Mouse (Mus musculus) CD4-positive, CD25-positive, alpha-beta regulatory T cell, adult 4 months (primary cell): Measurements from ENCODE around the gene Mcam. TPM values are rescaled to one million over a fixed set of nuclear protein-coding genes. Genes with fewer than 3 reads are reported as not detected.

Experiments
- ATAC-seq: one replicate; pipeline ENCODE4 v1.8.0; 2017
- polyA plus RNA-seq, 2 experiments: library from polyadenylated mRNA; unstranded; fragments of 100-300 nt; shearing (Covaris generic); gene quantifications; one replicate each; pipeline ENCODE4 v1.2.1; 2017

Mcam gene
- under 1 TPM in 1 of 2 experiments, not detected in 1; 0.34 TPM for polyA plus RNA-seq

GRCm38 (mm10) chr9:44134101-44134850 lies at the start of gene Mcam:
TSS of gene Mcam (plus strand) at chr9:44134469.
- ATAC-seq = no peak

GRCm38 (mm10) chr9:44084659-44085229 lies 49.5 kb upstream of the Mcam start:
- ATAC-seq = peak; percentile 62

- no peak for ATAC-seq
Observed at GRCm38 (mm10) chr9:44085276-44085675, 49.0 kb upstream of the Mcam start.

GRCm38 (mm10) chr9:44085741-44086665 lies 48.3 kb upstream of the Mcam start:
- no peak for ATAC-seq

- no peak for ATAC-seq
Observed at GRCm38 (mm10) chr9:44086960-44087359, 47.3 kb upstream of the Mcam start.

- ATAC-seq = no peak
Observed at GRCm38 (mm10) chr9:44087761-44088455, 46.4 kb upstream of the Mcam start.

- peak; percentile 33 for ATAC-seq
Observed at GRCm38 (mm10) chr9:44088877-44089608, 45.2 kb upstream of the Mcam start.

- ATAC-seq = peak; percentile 39
Observed at GRCm38 (mm10) chr9:44093612-44094503, 40.4 kb upstream of the Mcam start.

GRCm38 (mm10) chr9:44094737-44095136 lies 39.5 kb upstream of the Mcam start:
- no peak for ATAC-seq

GRCm38 (mm10) chr9:44095781-44096180 lies 38.5 kb upstream of the Mcam start:
- ATAC-seq = no peak

- ATAC-seq = no peak
Observed at GRCm38 (mm10) chr9:44096536-44096935, 37.7 kb upstream of the Mcam start.

GRCm38 (mm10) chr9:44101490-44101889 lies 32.8 kb upstream of the Mcam start, which contains the start of gene Mfrp:
TSS of gene Mfrp (plus strand) at chr9:44101729.
- ATAC-seq = no peak

GRCm38 (mm10) chr9:44104881-44105280 lies 29.4 kb upstream of the Mcam start:
- ATAC-seq = no peak

GRCm38 (mm10) chr9:44105781-44106180 lies 28.5 kb upstream of the Mcam start:
- no peak for ATAC-seq

GRCm38 (mm10) chr9:44106182-44106581 lies 28.1 kb upstream of the Mcam start:
- ATAC-seq = no peak

- no peak for ATAC-seq
Observed at GRCm38 (mm10) chr9:44106596-44106995, 27.7 kb upstream of the Mcam start.

- ATAC-seq = no peak
Observed at GRCm38 (mm10) chr9:44107110-44107509, 27.2 kb upstream of the Mcam start, which contains the start of gene C1qtnf5. TSS of gene C1qtnf5 (plus strand) at chr9:44107245.

- ATAC-seq = no peak
Observed at GRCm38 (mm10) chr9:44107557-44108179, 26.6 kb upstream of the Mcam start.

GRCm38 (mm10) chr9:44108269-44109055 lies 25.8 kb upstream of the Mcam start:
- ATAC-seq = no peak
